Mouse (Mus musculus) MEL (cell line): ENCODE results near the gene Tbc1d21. TPM values are rescaled to one million over a fixed set of nuclear protein-coding genes. Genes with fewer than 3 reads are reported as not detected.

Source experiments
- DNase-seq: peaks from one replicate; pipeline ENCODE4 v3.0.0; 2011; ENCODE audit warnings: low read depth, low spot score
- H3K27ac ChIP-seq: 2 replicates; pipeline ENCODE4 v1.5.1; 2012; ENCODE audit warnings: low read depth, mild to moderate bottlenecking, control low read depth, low read length, moderate library complexity; ENCODE audit not compliant: control insufficient read depth
- H3K27me3 ChIP-seq, 2 experiments: fragments of 150-350 bp in 1 of 2; sonication (generic) in 1 of 2; 2 replicates each; pipeline ENCODE4 v1.6.1; 2012; ENCODE audit warnings: low read length in 2 of 2, mild to moderate bottlenecking in 2 of 2, improper control_type of control experiment in 1 of 2, moderate library complexity in 1 of 2; ENCODE audit not compliant: insufficient read depth in 2 of 2, control insufficient read depth in 1 of 2
- H3K36me3 ChIP-seq, 2 experiments: 2 replicates each; pipeline ENCODE4 v1.6.1; 2012 to 2014; ENCODE audit warnings: low read length in 2 of 2, improper control_type of control experiment in 1 of 2, inconsistent platforms in 1 of 2, mild to moderate bottlenecking in 1 of 2; ENCODE audit not compliant: insufficient read depth in 2 of 2, control insufficient read depth in 1 of 2
- H3K4me1 ChIP-seq, 2 experiments: fragments of 150-350 bp in 1 of 2; sonication (generic) in 1 of 2; 2 replicates each; pipeline ENCODE4 v1.6.1; 2012; ENCODE audit warnings: low read length in 2 of 2, improper control_type of control experiment in 1 of 2, mild to moderate bottlenecking in 1 of 2; ENCODE audit not compliant: insufficient read depth in 2 of 2, control insufficient read depth in 1 of 2
- H3K4me3 ChIP-seq, 2 experiments: fragments of 150-350 bp in 1 of 2; sonication (generic) in 1 of 2; 2 replicates each; pipeline ENCODE4 v1.5.1; 2012; ENCODE audit warnings: low read depth in 2 of 2, low read length in 2 of 2, mild to moderate bottlenecking in 2 of 2, moderate library complexity in 2 of 2, control low read depth in 1 of 2, improper control_type of control experiment in 1 of 2; ENCODE audit not compliant: control insufficient read depth in 1 of 2, insufficient read depth in 1 of 2
- H3K79me2 ChIP-seq: 2 replicates; pipeline ENCODE4 v1.6.1; 2012; ENCODE audit warnings: mild to moderate bottlenecking, low read length, moderate library complexity; ENCODE audit not compliant: control insufficient read depth, poor library complexity, insufficient read depth
- H3K9ac ChIP-seq: 2 replicates; pipeline ENCODE4 v1.6.1; 2012; ENCODE audit warnings: low read depth, mild to moderate bottlenecking, control low read depth, low read length, moderate library complexity; ENCODE audit not compliant: control insufficient read depth, poor library complexity, severe bottlenecking
- H3K9me3 ChIP-seq: fragments of 150-350 bp; sonication (generic); replicated peaks from 2 replicates; pipeline ENCODE4 v1.6.1; 2012; ENCODE audit warnings: mild to moderate bottlenecking, low read length, improper control_type of control experiment, moderate library complexity; ENCODE audit not compliant: insufficient read depth
- CHD1 ChIP-seq: IDR thresholded peaks from 2 replicates; pipeline ENCODE4 v1.6.1; 2012; ENCODE audit warnings: low read depth, mild to moderate bottlenecking, inconsistent platforms, low read length, improper control_type of control experiment
- CTCF ChIP-seq, 3 experiments: IDR thresholded peaks in 2 of 3; conservative IDR thresholded peaks in 1 of 3; 2 replicates each; pipeline ENCODE4 v1.5.1; 2011 to 2012; ENCODE audit warnings: low read length in 3 of 3, low read depth in 2 of 3, mild to moderate bottlenecking in 2 of 3, improper control_type of control experiment in 1 of 3, inconsistent platforms in 1 of 3, mixed read lengths in 1 of 3, moderate library complexity in 1 of 3; ENCODE audit not compliant: control insufficient read depth in 1 of 3, insufficient read depth in 1 of 3, poor library complexity in 1 of 3, severe bottlenecking in 1 of 3
- E2F4 ChIP-seq: IDR thresholded peaks from 2 replicates; pipeline ENCODE4 v1.6.1; 2011; ENCODE audit warnings: low read depth, low read length, improper control_type of control experiment, borderline replicate concordance
- ELF1 ChIP-seq: IDR thresholded peaks from 2 replicates; pipeline ENCODE4 v1.6.1; 2014; ENCODE audit warnings: low read depth, mild to moderate bottlenecking, inconsistent platforms, low read length, improper control_type of control experiment, moderate library complexity
- EP300 ChIP-seq, 2 experiments: IDR thresholded peaks; 2 replicates each; pipeline ENCODE4 v1.6.1; 2011; ENCODE audit warnings: improper control_type of control experiment in 2 of 2, low read length in 2 of 2, low read depth in 1 of 2, mild to moderate bottlenecking in 1 of 2
- GATA1 ChIP-seq: IDR thresholded peaks from 2 replicates; pipeline ENCODE4 v1.6.1; 2011; ENCODE audit warnings: low read depth, low read length, improper control_type of control experiment
- KAT2A ChIP-seq: conservative IDR thresholded peaks from 2 replicates; pipeline ENCODE4 v1.6.1; 2012; ENCODE audit warnings: low read depth, low read length, improper control_type of control experiment, inconsistent platforms
- MAX ChIP-seq: IDR thresholded peaks from 2 replicates; pipeline ENCODE4 v1.6.1; 2011; ENCODE audit warnings: low read length, improper control_type of control experiment
- MEF2A ChIP-seq: IDR thresholded peaks from 2 replicates; pipeline ENCODE4 v1.6.1; 2014; ENCODE audit warnings: low read depth, mild to moderate bottlenecking, inconsistent platforms, low read length, improper control_type of control experiment; ENCODE audit not compliant: poor library complexity, insufficient replicate concordance, severe bottlenecking; ENCODE audit errors: extremely low read depth
- MXI1 ChIP-seq: IDR thresholded peaks from 2 replicates; pipeline ENCODE4 v1.6.1; 2011; ENCODE audit warnings: mild to moderate bottlenecking, low read depth, low read length, improper control_type of control experiment
- MYC ChIP-seq: IDR thresholded peaks from 2 replicates; pipeline ENCODE4 v1.6.1; 2011; ENCODE audit warnings: low read depth, mild to moderate bottlenecking, low read length, improper control_type of control experiment, moderate library complexity
- NELFE ChIP-seq: IDR thresholded peaks from 2 replicates; pipeline ENCODE4 v1.6.1; 2011; ENCODE audit warnings: low read depth, low read length, improper control_type of control experiment
- NRF1 ChIP-seq: IDR thresholded peaks from 2 replicates; pipeline ENCODE4 v1.6.1; 2014; ENCODE audit warnings: low read depth, mild to moderate bottlenecking, inconsistent platforms, low read length, improper control_type of control experiment, moderate library complexity; ENCODE audit not compliant: poor library complexity, insufficient read depth, severe bottlenecking
- POLR2AphosphoS2 ChIP-seq: IDR thresholded peaks from 2 replicates; pipeline ENCODE4 v1.6.1; 2011; ENCODE audit warnings: low read length, improper control_type of control experiment
- POLR2AphosphoS5 ChIP-seq: IDR thresholded peaks from 2 replicates; pipeline ENCODE4 v1.6.1; 2012; ENCODE audit warnings: low read depth, borderline replicate concordance, mild to moderate bottlenecking, inconsistent platforms, low read length, moderate library complexity, mixed read lengths
- RCOR1 ChIP-seq: IDR thresholded peaks from 2 replicates; pipeline ENCODE4 v1.6.1; 2012; ENCODE audit warnings: low read depth, mild to moderate bottlenecking, inconsistent platforms, low read length, improper control_type of control experiment
- SMC3 ChIP-seq: IDR thresholded peaks from 2 replicates; pipeline ENCODE4 v1.6.1; 2011; ENCODE audit warnings: low read depth, low read length, improper control_type of control experiment
- TBP ChIP-seq: IDR thresholded peaks from 2 replicates; pipeline ENCODE4 v1.8.0; 2011; ENCODE audit warnings: low read depth, low read length, improper control_type of control experiment
- TCF12 ChIP-seq: IDR thresholded peaks from 2 replicates; pipeline ENCODE4 v1.6.1; 2014; ENCODE audit warnings: low read depth, mild to moderate bottlenecking, inconsistent platforms, low read length, improper control_type of control experiment, moderate library complexity
- USF1 ChIP-seq: IDR thresholded peaks from 2 replicates; pipeline ENCODE4 v1.6.1; 2014; ENCODE audit warnings: low read depth, mild to moderate bottlenecking, inconsistent platforms, low read length, improper control_type of control experiment, moderate library complexity
- USF2 ChIP-seq, 2 experiments: IDR thresholded peaks; 2 replicates each; pipeline ENCODE4 v1.6.1; 2011 to 2012; ENCODE audit warnings: improper control_type of control experiment in 2 of 2, low read length in 2 of 2, borderline replicate concordance in 1 of 2, inconsistent platforms in 1 of 2, low read depth in 1 of 2, mild to moderate bottlenecking in 1 of 2; ENCODE audit not compliant: insufficient read depth in 1 of 2
- ZC3H11A ChIP-seq: IDR thresholded peaks from 2 replicates; pipeline ENCODE4 v1.6.1; 2012; ENCODE audit warnings: low read depth, mild to moderate bottlenecking, inconsistent platforms, low read length, improper control_type of control experiment
- ZKSCAN1 ChIP-seq: IDR thresholded peaks from 2 replicates; pipeline ENCODE4 v1.6.1; 2012; ENCODE audit warnings: low read depth, mild to moderate bottlenecking, inconsistent platforms, low read length, improper control_type of control experiment, moderate library complexity
- polyA plus RNA-seq, 2 experiments: library from polyadenylated mRNA; stranded (reverse) in 1 of 2; unstranded in 1 of 2; fragments of >175 nt in 1 of 2; fragments of >200 nt in 1 of 2; gene quantifications; 2 replicates each; pipeline versions ENCODE4 v1.2.1 to v1.2.4; 2012; ENCODE audit warnings: low replicate concordance in 2 of 2, low read depth in 1 of 2; ENCODE audit not compliant: insufficient read length in 2 of 2, insufficient read depth in 1 of 2, missing spikeins in 1 of 2
- total RNA-seq: library from RNA; depleted of rRNA; stranded (reverse); fragments of 300-350 nt; gene quantifications from 2 replicates; pipeline ENCODE4 v1.2.3, GENCODE M21; 2012; rRNA removed

The Tbc1d21 gene
- not detected in 2 replicates for total RNA-seq
- under 1 TPM in 1 of 2 experiments, not detected in 1; 0.13 TPM for polyA plus RNA-seq

GRCm38 (mm10) chr9:58370355-58370754 is at the start of gene Tbc1d21:
Gene Tbc1d21, minus strand, starts transcription at chr9:58370455.
- no peak within 1 kb of the TSS for H3K4me3 ChIP-seq
- H3K9ac ChIP-seq: no peak within 1 kb of the TSS
- TF ChIP-seq MXI1: no peak
- no peak for TF ChIP-seq NRF1
- TF ChIP-seq E2F4: no peak
- no peak for TF ChIP-seq ZC3H11A
- TF ChIP-seq POLR2AphosphoS5: no peak
- no peak for TF ChIP-seq GATA1
- no peak for TF ChIP-seq TCF12
- TF ChIP-seq USF2 (IDR thresholded peaks at IDR 0.05; ENCODE audit: borderline replicate concordance in 1 of 2, insufficient read depth in 1 of 2, low read depth in 1 of 2, low read length in 2 of 2): no peak
- no peak for TF ChIP-seq ELF1
- TF ChIP-seq MAX: no peak
- TF ChIP-seq NELFE: no peak
- TF ChIP-seq POLR2AphosphoS2: no peak
- TF ChIP-seq, all 39 proteins: peak for 0
- no peak for DNase-seq
- Histone ChIP-seq H3K79me2 (no peaks in the 10 kb centered on the region), H3K27ac (no peak within 1 kb of the TSS), H3K4me1 (no peaks in the 10 kb centered on the region), H3K36me3 (no peaks in the 10 kb centered on the region), H3K27me3 (no peaks in the 10 kb centered on the region; a peak in 1 of 4 replicates), H3K9me3 (no peaks in the 10 kb centered on the region)

- Histone ChIP-seq H3K27ac (no peak overlapping the region), H3K27me3 (0 out of 4 replicates have a peak, but pooled peaks cover 0 to 3% of the 10 kb centered on the region in 2 experiments), H3K79me2 (no peaks in the 10 kb centered on the region), H3K4me1 (no peaks in the 10 kb centered on the region), H3K36me3 (no peaks in the 10 kb centered on the region), H3K9ac (no peak overlapping the region), H3K9me3 (no peaks in the 10 kb centered on the region), H3K4me3 (no peak overlapping the region)
- TF ChIP-seq MYC: no peak
- TF ChIP-seq TBP: no peak
- TF ChIP-seq SMC3: no peak
- TF ChIP-seq EP300 (IDR thresholded peaks at IDR 0.05; ENCODE audit: low read depth in 1 of 2, low read length in 2 of 2): no peak
- TF ChIP-seq POLR2AphosphoS5: no peak
- no peak for TF ChIP-seq RCOR1
- TF ChIP-seq USF1: no peak
- TF ChIP-seq NELFE: no peak
- no peak for TF ChIP-seq KAT2A
- TF ChIP-seq ELF1: no peak
- TF ChIP-seq GATA1: no peak
- no peak for TF ChIP-seq ZKSCAN1
- no peak for TF ChIP-seq POLR2AphosphoS2
- no peak for TF ChIP-seq CHD1
- TF ChIP-seq MEF2A: no peak
- TF ChIP-seq MXI1: no peak
- no peak for TF ChIP-seq CTCF (IDR thresholded peaks at IDR 0.05 in 2 of 3, conservative IDR thresholded peaks at IDR 0.05 in 1 of 3; ENCODE audit: control insufficient read depth in 1 of 3, insufficient read depth in 1 of 3, low read depth in 2 of 3, low read length in 3 of 3, poor library complexity in 1 of 3, severe bottlenecking in 1 of 3)
- no peak for DNase-seq
Measured at GRCm38 (mm10) chr9:58411556-58411955, 41.3 kb upstream of the Tbc1d21 start.
